Mouse (Mus musculus) thymus, adult 2 months (tissue): Measurements from ENCODE around the gene Ier5. TPM values are rescaled to one million over a fixed set of nuclear protein-coding genes. Genes with fewer than 3 reads are reported as not detected.

Source experiments
- DNase-seq: peaks from one replicate; pipeline ENCODE4 v3.0.0; 2021
- H3K27ac ChIP-seq: fragments of 200-500 bp; 2 replicates; pipeline ENCODE4 v1.5.1; 2012; ENCODE audit warnings: low read length, control low read depth; ENCODE audit not compliant: control insufficient read depth, insufficient read depth
- H3K27me3 ChIP-seq: fragments of 200-500 bp; 2 replicates; pipeline ENCODE4 v1.6.1; 2012; ENCODE audit warnings: mild to moderate bottlenecking, low read length, moderate library complexity, mixed read lengths; ENCODE audit not compliant: control insufficient read depth, insufficient read depth
- H3K36me3 ChIP-seq: fragments of 200-500 bp; 2 replicates; pipeline ENCODE4 v1.6.1; 2012; ENCODE audit warnings: mild to moderate bottlenecking, low read length, moderate library complexity; ENCODE audit not compliant: control insufficient read depth, insufficient read depth
- H3K4me1 ChIP-seq: fragments of 200-500 bp; replicated peaks from 2 replicates; pipeline ENCODE4 v1.6.1; 2012; ENCODE audit warnings: low read length; ENCODE audit not compliant: control insufficient read depth, insufficient read depth
- H3K4me3 ChIP-seq: fragments of 200-500 bp; 2 replicates; pipeline ENCODE4 v1.5.1; 2012; ENCODE audit warnings: mild to moderate bottlenecking, low read length, control low read depth, moderate library complexity; ENCODE audit not compliant: control insufficient read depth, insufficient read depth
- CTCF ChIP-seq: fragments of 200-500 bp; IDR thresholded peaks from 2 replicates; pipeline ENCODE4 v1.5.1; 2012; ENCODE audit warnings: mild to moderate bottlenecking, control low read depth, low read length, moderate library complexity, borderline replicate concordance; ENCODE audit not compliant: control insufficient read depth, poor library complexity, insufficient read depth; ENCODE audit errors: extremely low read depth
- POLR2A ChIP-seq: fragments of 200-500 bp; IDR thresholded peaks from 2 replicates; pipeline ENCODE4 v1.6.1; 2012; ENCODE audit warnings: mild to moderate bottlenecking, low read length, control low read depth, moderate library complexity; ENCODE audit not compliant: control insufficient read depth, poor library complexity, insufficient read depth; ENCODE audit errors: extremely low read depth
- WGBS: fragments of 180-500 bp; shearing (Covaris S2); methylation state at CpG from one replicate; pipeline ENCODE4 v1.1.7; 2018; 5-methylcytosine and 5-hydroxymethylcytosine counted together
- polyA plus RNA-seq: library from polyadenylated mRNA; depleted of rRNA; stranded (reverse); fragments of >200 nt; gene quantifications from 2 replicates; pipeline ENCODE4 v1.2.3, GENCODE M21; 2012

Ier5 gene
- polyA plus RNA-seq, 1 experiment = 37.2 TPM

- WGBS = 64% methylated on average over 6 of the region's 6 CpGs
These were observed 41.1 kb downstream of the Ier5 start for GRCm38 (mm10) chr1:155058099-155059012.

DNA sequence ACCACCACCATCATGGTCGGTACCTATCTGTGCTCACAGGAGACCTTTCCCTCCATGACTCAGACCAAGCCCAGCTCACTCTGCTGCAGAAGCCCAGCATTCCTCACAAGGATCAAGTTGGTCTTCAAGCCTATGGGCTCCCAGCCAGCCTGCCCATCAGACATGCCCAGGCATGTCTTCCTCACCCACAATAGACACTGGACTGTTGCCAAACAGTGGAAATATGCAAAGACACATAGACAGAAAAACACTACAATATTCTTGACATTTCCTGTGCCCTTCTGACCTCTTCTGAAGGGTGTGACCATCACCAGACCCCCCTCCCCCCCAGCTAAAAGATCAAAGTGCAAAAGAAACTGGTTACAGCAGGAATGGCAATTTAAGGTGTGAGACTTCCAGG lies 43.3 kb downstream of the Ier5 start:
- Histone ChIP-seq H3K4me1 (peaks cover 34% of the 10 kb centered on the region), H3K27ac (no peak overlapping the region)
- 97% methylated on average over 1 of the region's 1 CpGs for WGBS

More at GRCm38 (mm10) chr1:155058099-155059012, 41.1 kb downstream of the Ier5 start:
- Histone ChIP-seq H3K4me3 (no peak overlapping the region), H3K36me3 (no peaks in the 10 kb centered on the region), H3K27me3 (no peaks in the 10 kb centered on the region), H3K4me1 (peaks cover 29% of the 10 kb centered on the region), H3K27ac (no peak overlapping the region)
- DNase-seq = no peak
- TF ChIP-seq POLR2A (no peak), CTCF (no peak)

GRCm38 (mm10) chr1:155055041-155055440 lies 44.4 kb downstream of the Ier5 start:
- Histone ChIP-seq H3K36me3 (no peaks in the 10 kb centered on the region), H3K4me1 (peaks cover 40% of the 10 kb centered on the region), H3K4me3 (no peak overlapping the region), H3K27ac (no peak overlapping the region), H3K27me3 (no peaks in the 10 kb centered on the region)
- TF ChIP-seq POLR2A (no peak), CTCF (no peak)
- no peak for DNase-seq
- 27% methylated on average over 3 of the region's 3 CpGs for WGBS

More for the DNA sequence above, 43.3 kb downstream of the Ier5 start:
- Histone ChIP-seq H3K4me3 (no peak overlapping the region), H3K36me3 (no peaks in the 10 kb centered on the region), H3K27me3 (no peaks in the 10 kb centered on the region)
- TF ChIP-seq CTCF (no peak), POLR2A (no peak)
- no peak for DNase-seq

DNA sequence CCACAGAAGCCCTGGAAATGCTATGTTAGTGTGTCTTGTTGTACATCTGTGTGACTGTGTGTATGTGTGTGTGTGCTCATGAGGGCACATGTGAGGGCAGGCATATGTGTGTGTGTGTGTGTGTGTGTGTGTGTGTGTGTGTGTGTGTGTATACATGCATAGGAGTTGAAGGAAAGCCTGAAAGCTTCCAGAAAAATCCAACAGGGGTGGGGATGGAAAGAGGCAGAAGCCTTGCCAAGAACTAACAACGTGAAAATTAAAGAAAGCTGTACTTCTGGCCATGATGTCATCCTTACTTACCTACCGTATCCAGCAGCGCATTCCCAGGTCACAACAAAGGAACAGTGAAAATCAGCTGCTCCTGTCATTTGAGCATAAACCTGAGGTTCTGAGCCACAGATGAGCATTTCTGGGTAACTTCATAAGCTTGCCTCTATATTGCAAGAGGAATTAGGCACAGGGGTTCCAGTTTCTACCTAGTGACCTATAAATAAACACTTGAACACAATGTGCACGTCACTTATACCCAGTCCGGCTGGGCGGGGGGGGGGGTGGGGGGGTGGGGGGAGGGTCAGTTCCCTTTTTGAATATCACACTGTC lies 45.0 kb downstream of the Ier5 start:
- peaks cover 39% of the 10 kb centered on the region for H3K4me1 ChIP-seq
- no peak overlapping the region for H3K4me3 ChIP-seq
- DNase-seq = no peak
- no peak overlapping the region for H3K27ac ChIP-seq
- no peaks in the 10 kb centered on the region for H3K36me3 ChIP-seq
- no peaks in the 10 kb centered on the region for H3K27me3 ChIP-seq
- no peak for TF ChIP-seq CTCF
- 37% methylated on average over 6 of the region's 6 CpGs for WGBS

GRCm38 (mm10) chr1:155053296-155053695 lies 46.1 kb downstream of the Ier5 start:
- 92% methylated on average over 1 of the region's 1 CpGs for WGBS
- TF ChIP-seq POLR2A = no peak
- no peak for TF ChIP-seq CTCF
- Histone ChIP-seq H3K36me3 (no peaks in the 10 kb centered on the region), H3K27me3 (no peaks in the 10 kb centered on the region), H3K27ac (no peak overlapping the region), H3K4me1 (peaks cover 36% of the 10 kb centered on the region), H3K4me3 (no peak overlapping the region)
- DNase-seq = no peak

- 88% methylated on average over 9 of the region's 9 CpGs for WGBS
- no peak for TF ChIP-seq CTCF
- TF ChIP-seq POLR2A = no peak
- no peaks in the 10 kb centered on the region for H3K27me3 ChIP-seq
- no peak overlapping the region for H3K4me3 ChIP-seq
- no peaks in the 10 kb centered on the region for H3K36me3 ChIP-seq
- H3K27ac ChIP-seq = no peak overlapping the region
- peaks cover 36% of the 10 kb centered on the region for H3K4me1 ChIP-seq
- no peak for DNase-seq
These were observed 46.7 kb downstream of the Ier5 start for GRCm38 (mm10) chr1:155052761-155053166.
